Mouse (Mus musculus): ENCODE results near the gene Fth1. TPM values are rescaled to one million over a fixed set of nuclear protein-coding genes. Genes with fewer than 3 reads are reported as not detected.

Fth1 gene
- polyA plus RNA-seq, 1 experiment from 2014 or later = 1,442 TPM

GRCm38 (mm10) chr19:10013348-10013747 lies 33.0 kb downstream of the Fth1 start:
- Histone ChIP-seq H3K36me3 (ENCODE audit: control insufficient read depth, insufficient read depth, low read length) (no peaks in the 10 kb centered on the region), H3K4me1 (ENCODE audit: control insufficient read depth, insufficient read depth, low read length) (peaks cover 3% of the 10 kb centered on the region; the same call in 1 of the 2 replicates), H3K4me2 (ENCODE audit: low read length) (no peak overlapping the region), H3K9me3 (replicated peaks; ENCODE audit: control insufficient read depth, low read length) (no peaks in the 10 kb centered on the region), H3K27ac (ENCODE audit: low read depth, low read length) (no peak overlapping the region), H3K27me3 (replicated peaks; ENCODE audit: control insufficient read depth, insufficient read depth, low read length) (no peaks in the 10 kb centered on the region), H3K9ac (ENCODE audit: low read length) (no peak overlapping the region), H3K4me3 (ENCODE audit: low read depth, low read length) (no peak overlapping the region)
- no peak for DNase-seq (ENCODE audit: low spot score)
- ATAC-seq = no peak
- WGBS = 66% methylated on average over 3 of the region's 3 CpGs

- DNase-seq (ENCODE audit: low spot score) = no peak
- 78% methylated on average over 5 of the region's 5 CpGs for WGBS
- peaks cover 8% of the 10 kb centered on the region for H3K4me1 ChIP-seq (ENCODE audit: control insufficient read depth, insufficient read depth, low read length)
- H3K9me3 ChIP-seq (replicated peaks; ENCODE audit: control insufficient read depth, low read length) = no peaks in the 10 kb centered on the region
- no peaks in the 10 kb centered on the region for H3K36me3 ChIP-seq (ENCODE audit: control insufficient read depth, insufficient read depth, low read length)
- H3K27ac ChIP-seq (ENCODE audit: low read depth, low read length) = no peak overlapping the region
- H3K27me3 ChIP-seq (replicated peaks; ENCODE audit: control insufficient read depth, insufficient read depth, low read length) = no peaks in the 10 kb centered on the region
- no peak overlapping the region for H3K9ac ChIP-seq (ENCODE audit: low read length)
- H3K4me3 ChIP-seq (ENCODE audit: low read depth, low read length) = no peak overlapping the region
- no peak for ATAC-seq
- no peak overlapping the region for H3K4me2 ChIP-seq (ENCODE audit: low read length)
Measured at GRCm38 (mm10) chr19:10013913-10014312, 33.5 kb downstream of the Fth1 start.

GRCm38 (mm10) chr19:10014824-10015223 lies 34.4 kb downstream of the Fth1 start:
- no peaks in the 10 kb centered on the region for H3K9me3 ChIP-seq (replicated peaks; ENCODE audit: control insufficient read depth, low read length)
- no peak overlapping the region for H3K9ac ChIP-seq (ENCODE audit: low read length)
- no peak overlapping the region for H3K4me3 ChIP-seq (ENCODE audit: low read depth, low read length)
- 86% methylated on average over 13 of the region's 13 CpGs for WGBS
- no peak overlapping the region for H3K27ac ChIP-seq (ENCODE audit: low read depth, low read length)
- H3K4me1 ChIP-seq (ENCODE audit: control insufficient read depth, insufficient read depth, low read length) = peaks cover 11% of the 10 kb centered on the region
- ATAC-seq (no peak), DNase-seq (ENCODE audit: low spot score) (no peak)
- no peak overlapping the region for H3K4me2 ChIP-seq (ENCODE audit: low read length)
- H3K36me3 ChIP-seq (ENCODE audit: control insufficient read depth, insufficient read depth, low read length) = no peaks in the 10 kb centered on the region
- H3K27me3 ChIP-seq (replicated peaks; ENCODE audit: control insufficient read depth, insufficient read depth, low read length) = no peaks in the 10 kb centered on the region

GRCm38 (mm10) chr19:10015442-10015841 lies 35.0 kb downstream of the Fth1 start:
- WGBS = 86% methylated on average over 4 of the region's 4 CpGs
- no peak overlapping the region for H3K4me2 ChIP-seq (ENCODE audit: low read length)
- no peak overlapping the region for H3K27ac ChIP-seq (ENCODE audit: low read depth, low read length)
- H3K9me3 ChIP-seq (replicated peaks; ENCODE audit: control insufficient read depth, low read length) = no peaks in the 10 kb centered on the region
- DNase-seq (ENCODE audit: low spot score) (no peak), ATAC-seq (no peak)
- H3K9ac ChIP-seq (ENCODE audit: low read length) = no peak overlapping the region
- H3K27me3 ChIP-seq (replicated peaks; ENCODE audit: control insufficient read depth, insufficient read depth, low read length) = no peaks in the 10 kb centered on the region
- H3K4me1 ChIP-seq (ENCODE audit: control insufficient read depth, insufficient read depth, low read length) = peaks cover 11% of the 10 kb centered on the region
- H3K4me3 ChIP-seq (ENCODE audit: low read depth, low read length) = no peak overlapping the region
- H3K36me3 ChIP-seq (ENCODE audit: control insufficient read depth, insufficient read depth, low read length) = no peaks in the 10 kb centered on the region

DNA sequence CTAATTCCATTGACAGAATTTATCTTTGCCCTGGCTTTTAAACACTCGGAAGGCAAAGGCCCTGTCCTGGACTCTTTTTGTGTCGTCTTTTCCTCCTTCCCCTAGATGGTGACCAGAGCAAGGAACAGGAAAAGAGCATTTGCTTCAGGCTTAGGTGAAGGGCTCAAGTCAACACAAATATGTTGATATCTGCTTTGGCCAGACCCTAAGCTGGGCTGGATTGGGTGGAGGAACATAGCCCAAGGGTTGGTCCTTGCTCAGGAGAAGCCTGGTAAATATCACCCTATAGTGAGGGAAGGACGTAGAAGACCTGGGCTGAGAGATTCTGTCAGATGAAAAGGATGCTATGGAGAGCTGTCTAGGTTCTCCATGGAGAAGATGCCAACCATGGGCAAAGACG lies 35.8 kb downstream of the Fth1 start:
- H3K36me3 ChIP-seq (ENCODE audit: control insufficient read depth, insufficient read depth, low read length) = no peaks in the 10 kb centered on the region
- H3K4me1 ChIP-seq (ENCODE audit: control insufficient read depth, insufficient read depth, low read length) = peaks cover 11% of the 10 kb centered on the region
- DNase-seq (ENCODE audit: low spot score) (no peak), ATAC-seq (no peak)
- H3K27me3 ChIP-seq (replicated peaks; ENCODE audit: control insufficient read depth, insufficient read depth, low read length) = no peaks in the 10 kb centered on the region
- H3K9me3 ChIP-seq (replicated peaks; ENCODE audit: control insufficient read depth, low read length) = no peaks in the 10 kb centered on the region
- no peak overlapping the region for H3K9ac ChIP-seq (ENCODE audit: low read length)
- no peak overlapping the region for H3K27ac ChIP-seq (ENCODE audit: low read depth, low read length)
- 95% methylated on average over 4 of the region's 4 CpGs for WGBS
- no peak overlapping the region for H3K4me3 ChIP-seq (ENCODE audit: low read depth, low read length)
- no peak overlapping the region for H3K4me2 ChIP-seq (ENCODE audit: low read length)

GRCm38 (mm10) chr19:10017637-10018526 lies 37.5 kb downstream of the Fth1 start:
- whole genome bisulfite sequencing = 5% methylated on average over 44 of the region's 44 CpGs
- peak overlapping the region; percentile 21; the same call in 1 of the 2 replicates for H3K27ac ChIP-seq (ENCODE audit: low read depth, low read length)

GRCm38 (mm10) chr19:10018527-10018818 lies 38.1 kb downstream of the Fth1 start:
- Histone ChIP-seq H3K27me3 (replicated peaks; ENCODE audit: control insufficient read depth, insufficient read depth, low read length) (no peaks in the 10 kb centered on the region), H3K4me2 (ENCODE audit: low read length) (peak overlapping the region; percentile 76), H3K27ac (ENCODE audit: low read depth, low read length) (no peak overlapping the region), H3K4me3 (ENCODE audit: low read depth, low read length) (peak overlapping the region; percentile 45), H3K9ac (ENCODE audit: low read length) (peak overlapping the region; percentile 66), H3K9me3 (replicated peaks; ENCODE audit: control insufficient read depth, low read length) (no peaks in the 10 kb centered on the region), H3K36me3 (ENCODE audit: control insufficient read depth, insufficient read depth, low read length) (no peaks in the 10 kb centered on the region), H3K4me1 (ENCODE audit: control insufficient read depth, insufficient read depth, low read length) (peaks cover 11% of the 10 kb centered on the region)
- ATAC-seq = no peak; the same call in 1 of the 2 replicates
- 8% methylated on average over 3 of the region's 3 CpGs for WGBS
- no peak for DNase-seq (ENCODE audit: low spot score)

More at GRCm38 (mm10) chr19:10017637-10018526, 37.5 kb downstream of the Fth1 start:
- Histone ChIP-seq H3K4me1 (ENCODE audit: control insufficient read depth, insufficient read depth, low read length) (peaks cover 11% of the 10 kb centered on the region), H3K4me3 (ENCODE audit: low read depth, low read length) (peak overlapping the region; percentile 45), H3K9ac (ENCODE audit: low read length) (peak overlapping the region; percentile 66), H3K36me3 (ENCODE audit: control insufficient read depth, insufficient read depth, low read length) (no peaks in the 10 kb centered on the region), H3K27me3 (replicated peaks; ENCODE audit: control insufficient read depth, insufficient read depth, low read length) (no peaks in the 10 kb centered on the region), H3K9me3 (replicated peaks; ENCODE audit: control insufficient read depth, low read length) (no peaks in the 10 kb centered on the region), H3K4me2 (ENCODE audit: low read length) (peak overlapping the region; percentile 76)
- DNase-seq (ENCODE audit: low spot score) (peak; percentile 90), ATAC-seq (peak; percentile 97)

DNA sequence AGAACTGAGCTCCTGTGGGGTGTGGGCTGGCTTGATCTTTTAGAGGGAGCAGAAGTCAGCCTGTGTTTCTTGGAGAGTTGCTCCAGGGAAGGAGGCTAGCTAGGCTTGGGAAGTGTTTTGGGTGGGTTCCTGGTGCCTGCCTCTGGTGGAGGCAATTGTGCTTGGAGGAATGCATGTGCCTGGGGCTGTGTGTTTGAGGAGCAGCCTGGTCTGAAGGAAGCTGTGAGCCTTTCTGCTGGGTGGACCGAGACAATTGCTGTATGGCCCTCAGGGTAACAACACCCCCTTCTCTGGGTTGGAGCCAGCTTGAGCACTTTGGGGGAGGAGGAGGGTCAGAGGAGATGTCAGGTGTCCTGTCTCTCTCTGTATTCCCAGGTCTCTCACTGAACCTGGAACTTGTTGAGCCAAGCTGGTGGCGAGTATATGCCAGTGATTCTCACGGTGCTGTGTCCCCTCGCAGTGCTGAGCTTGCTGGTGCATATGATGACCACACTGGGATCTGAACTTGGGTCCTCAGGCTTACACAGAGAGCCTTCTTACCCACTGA lies 38.9 kb downstream of the Fth1 start:
- Histone ChIP-seq H3K4me1 (ENCODE audit: control insufficient read depth, insufficient read depth, low read length) (peaks cover 11% of the 10 kb centered on the region), H3K36me3 (ENCODE audit: control insufficient read depth, insufficient read depth, low read length) (no peaks in the 10 kb centered on the region), H3K4me2 (ENCODE audit: low read length) (peak overlapping the region; percentile 76), H3K4me3 (ENCODE audit: low read depth, low read length) (no peak overlapping the region), H3K27me3 (replicated peaks; ENCODE audit: control insufficient read depth, insufficient read depth, low read length) (no peaks in the 10 kb centered on the region), H3K9ac (ENCODE audit: low read length) (no peak overlapping the region), H3K27ac (ENCODE audit: low read depth, low read length) (no peak overlapping the region), H3K9me3 (replicated peaks; ENCODE audit: control insufficient read depth, low read length) (no peaks in the 10 kb centered on the region)
- ATAC-seq = no peak
- no peak for DNase-seq (ENCODE audit: low spot score)
- 65% methylated on average over 4 of the region's 4 CpGs for WGBS

GRCm38 (mm10) chr19:10021981-10022380 lies 41.6 kb downstream of the Fth1 start:
- DNase-seq (ENCODE audit: low spot score) = no peak
- 89% methylated on average over 2 of the region's 2 CpGs for WGBS
- no peaks in the 10 kb centered on the region for H3K27me3 ChIP-seq (replicated peaks; ENCODE audit: control insufficient read depth, insufficient read depth, low read length)
- no peak overlapping the region for H3K4me3 ChIP-seq (ENCODE audit: low read depth, low read length)
- no peak overlapping the region for H3K27ac ChIP-seq (ENCODE audit: low read depth, low read length)
- H3K4me2 ChIP-seq (ENCODE audit: low read length) = no peak overlapping the region
- ATAC-seq = no peak
- no peaks in the 10 kb centered on the region for H3K9me3 ChIP-seq (replicated peaks; ENCODE audit: control insufficient read depth, low read length)
- no peak overlapping the region for H3K9ac ChIP-seq (ENCODE audit: low read length)
- H3K36me3 ChIP-seq (ENCODE audit: control insufficient read depth, insufficient read depth, low read length) = no peaks in the 10 kb centered on the region
- H3K4me1 ChIP-seq (ENCODE audit: control insufficient read depth, insufficient read depth, low read length) = peaks cover 20% of the 10 kb centered on the region

Measured in forebrain, embryonic 14.5 days (tissue).